In genomic region chr2:79635426-79636291, GRCm38 (mm10) we compare ENCODE assay signal across 8 mouse cellular contexts. TPM values are rescaled to one million over a fixed set of nuclear protein-coding genes. Genes with fewer than 3 reads are reported as not detected.
A peak's percentile ranks its signal among the peaks of the same experiment; 100 is the strongest.
DNase-seq lines count a peak whose midpoint lies in the region; ATAC-seq and TF ChIP-seq lines count a peak whose summit lies in the region.

No protein-coding gene starts in this region.

- peak; percentile 51 for ATAC-seq in erythroblast, adult 5-6 weeks (replicated peaks; ENCODE audit: low FRiP score, poor library complexity, severe bottlenecking)
- ATAC-seq in heart, embryonic 13.5 days (ENCODE audit: extremely low read depth, insufficient number of reproducible peaks, low FRiP score, low TSS enrichment) = peak; percentile 45
- peak; percentile 5; the same call in 1 of the 2 replicates for ATAC-seq in kidney, postnatal 0 days (replicated peaks; ENCODE audit: low FRiP score, low read depth)
- peak; percentile 66 for ATAC-seq in liver, embryonic 13.5 days (ENCODE audit: low read depth)
- no peak; the same call in 1 of the 2 replicates for ATAC-seq in stomach, embryonic 15.5 days (ENCODE audit: insufficient read depth, low FRiP score, low read depth)

- no peaks in the 10 kb centered on the region for H3K27me3 ChIP-seq in heart, embryonic 13.5 days (replicated peaks)
- H3K27me3 ChIP-seq in kidney, postnatal 0 days (ENCODE audit: insufficient read depth, low read length) = no peaks in the 10 kb centered on the region
- no peaks in the 10 kb centered on the region for H3K27me3 ChIP-seq in liver, embryonic 13.5 days
- no peaks in the 10 kb centered on the region for H3K27me3 ChIP-seq in stomach, embryonic 15.5 days (replicated peaks)

- H3K9me3 ChIP-seq in heart, embryonic 13.5 days = no peaks in the 10 kb centered on the region
- no peaks in the 10 kb centered on the region for H3K9me3 ChIP-seq in kidney, postnatal 0 days (replicated peaks; ENCODE audit: low read length)
- H3K9me3 ChIP-seq in liver, embryonic 13.5 days (replicated peaks) = no peaks in the 10 kb centered on the region
- H3K9me3 ChIP-seq in stomach, embryonic 15.5 days = no peaks in the 10 kb centered on the region

- H3K4me3 ChIP-seq in heart, embryonic 13.5 days = peak overlapping the region; percentile 94
- H3K4me3 ChIP-seq in kidney, postnatal 0 days (replicated peaks; ENCODE audit: low read depth, low read length) = peak overlapping the region; percentile 84
- H3K4me3 ChIP-seq in liver, embryonic 13.5 days (replicated peaks) = peak overlapping the region; percentile 77
- peak overlapping the region; percentile 71 for H3K4me3 ChIP-seq in stomach, embryonic 15.5 days (replicated peaks)

- peak; percentile 15; the same call in 1 of the 2 replicates for TF ChIP-seq CTCF in kidney, postnatal 0 days (IDR thresholded peaks at IDR 0.05; ENCODE audit: low read depth)

- peaks cover 37% of the 10 kb centered on the region for H3K4me1 ChIP-seq in heart, embryonic 13.5 days
- no peaks in the 10 kb centered on the region; the same call in none of the 2 replicates for H3K4me1 ChIP-seq in kidney, postnatal 0 days (replicated peaks; ENCODE audit: insufficient read depth, low read length)
- peaks cover 16% of the 10 kb centered on the region for H3K4me1 ChIP-seq in liver, embryonic 13.5 days (replicated peaks)
- H3K4me1 ChIP-seq in stomach, embryonic 15.5 days = 0 out of 2 replicates have a peak, but pooled peaks cover 9% of the 10 kb centered on the region

- H3K27ac ChIP-seq in heart, embryonic 13.5 days (replicated peaks) = peak overlapping the region; percentile 93
- peak overlapping the region; percentile 91 for H3K27ac ChIP-seq in kidney, postnatal 0 days
- H3K27ac ChIP-seq in liver, embryonic 13.5 days = peak overlapping the region; percentile 72
- peak overlapping the region; percentile 86 for H3K27ac ChIP-seq in stomach, embryonic 15.5 days

- DNase-seq in CD8-positive naive resting alpha-beta T cell, adult 2 months (ENCODE audit: low read depth in 2 of 2, low spot score in 2 of 2) = peak; percentile 50 to 55
- DNase-seq in brain, adult 2 months (ENCODE audit: low read depth, low spot score) = peak; percentile 79
- peak; percentile 76 for DNase-seq in kidney, postnatal 0 days (ENCODE audit: low spot score)
- peak; percentile 50 for DNase-seq in liver, embryonic 13.5 days
- peak; percentile 48 to 61 for DNase-seq in natural killer cell, adult 2 months (ENCODE audit: low spot score in 2 of 2)

- peak overlapping the region; percentile 96 for H3K9ac ChIP-seq in heart, embryonic 13.5 days
- H3K9ac ChIP-seq in kidney, postnatal 0 days (ENCODE audit: low read depth, low read length) = peak overlapping the region; percentile 94
- peak overlapping the region; percentile 85 for H3K9ac ChIP-seq in liver, embryonic 13.5 days
- peak overlapping the region; percentile 88 for H3K9ac ChIP-seq in stomach, embryonic 15.5 days

- WGBS in heart, embryonic 13.5 days = under 1% methylated on average over 83 of the region's 83 CpGs
- under 1% methylated on average over 73 of the region's 83 CpGs for WGBS in kidney, postnatal 0 days
- WGBS in liver, embryonic 13.5 days (ENCODE audit: insufficient replicate concordance) = under 1% methylated on average over 67 of the region's 83 CpGs
- under 1% methylated on average over 80 of the region's 83 CpGs for WGBS in stomach, embryonic 15.5 days

- H3K4me2 ChIP-seq in heart, embryonic 13.5 days = peak overlapping the region; percentile 80
- peak overlapping the region; percentile 76 for H3K4me2 ChIP-seq in kidney, postnatal 0 days (ENCODE audit: low read length)
- peak overlapping the region; percentile 99 for H3K4me2 ChIP-seq in liver, embryonic 13.5 days
- H3K4me2 ChIP-seq in stomach, embryonic 15.5 days = peak overlapping the region; percentile 64

- H3K36me3 ChIP-seq in heart, embryonic 13.5 days = peaks cover 9% of the 10 kb centered on the region
- no peaks in the 10 kb centered on the region for H3K36me3 ChIP-seq in kidney, postnatal 0 days (ENCODE audit: insufficient read depth, low read length)
- H3K36me3 ChIP-seq in liver, embryonic 13.5 days = no peaks in the 10 kb centered on the region
- no peaks in the 10 kb centered on the region for H3K36me3 ChIP-seq in stomach, embryonic 15.5 days

RNA-seq across cellular contexts. Expression of gene Itprid2, which starts 0.5 kb away (rescaled TPM):
- 3.8 and 7.5 TPM in 2 replicates for total RNA-seq in erythroblast, adult 5-6 weeks (2015; ENCODE audit: low replicate concordance)
- 2.1 and 3.2 TPM in 2 replicates for total RNA-seq in erythroblast, adult 5-6 weeks (2017; ENCODE audit: low replicate concordance)
- polyA plus RNA-seq in heart, embryonic 13.5 days (2015; fragmentation: Nextera tagmentation; extraction: Ambion mirVana) = 6.4 and 6.9 TPM in 2 replicates
- polyA plus RNA-seq in kidney, postnatal 0 days (2015; fragmentation: Nextera tagmentation; extraction: Ambion mirVana) = 22.7 and 24.4 TPM in 2 replicates
- polyA plus RNA-seq in liver, embryonic 13.5 days (2015; fragmentation: Nextera tagmentation; extraction: Ambion mirVana) = 2.3 and 2.8 TPM in 2 replicates
- polyA plus RNA-seq in stomach, embryonic 15.5 days (2015; fragmentation: Nextera tagmentation; extraction: Ambion mirVana) = 20.8 and 21.5 TPM in 2 replicates
